33 mouse cellular contexts compared by ENCODE assay signal in genomic region chr9:70039597-70040385, GRCm38 (mm10). TPM values are rescaled to one million over a fixed set of nuclear protein-coding genes. Genes with fewer than 3 reads are reported as not detected.
DNase-seq lines count a peak whose midpoint lies in the region; ATAC-seq and TF ChIP-seq lines count a peak whose summit lies in the region.
"Had no signal": no experiment of that assay in that cellular context is flagged by ENCODE, and none has a peak within 500 bp of the region (broad histone marks: within the 10 kb centered on the region; RNA-seq: fewer than 3 reads in every experiment).

No protein-coding gene starts in this region.

- TF ChIP-seq POLR2A in thymus, adult 2 months (IDR thresholded peaks at IDR 0.05; ENCODE audit: control insufficient read depth, extremely low read depth, insufficient read depth, low read length, poor library complexity): no peak

- H3K4me1 ChIP-seq in thymus, adult 2 months (replicated peaks; ENCODE audit: control insufficient read depth, insufficient read depth, low read length): peaks cover 9% of the 10 kb centered on the region
- H3K4me1 ChIP-seq in midbrain, embryonic 10.5 days: no peaks in the 10 kb centered on the region
- H3K4me1 ChIP-seq: forebrain, embryonic 13.5 days; hindbrain, embryonic 13.5 days; limb, embryonic 12.5 days; neural tube, embryonic 12.5 days; stomach, embryonic 15.5 days had no signal

- no peak overlapping the region for H3K4me3 ChIP-seq in thymus, adult 2 months (ENCODE audit: control insufficient read depth, insufficient read depth, low read length)
- no peak overlapping the region for H3K4me3 ChIP-seq in midbrain, embryonic 10.5 days
- H3K4me3 ChIP-seq: forebrain, embryonic 13.5 days; hindbrain, embryonic 13.5 days; limb, embryonic 12.5 days; liver, embryonic 15.5 days; neural tube, embryonic 12.5 days; stomach, embryonic 15.5 days had no signal

- H3K27me3 ChIP-seq in thymus, adult 2 months (ENCODE audit: control insufficient read depth, insufficient read depth, low read length): no peaks in the 10 kb centered on the region
- no peaks in the 10 kb centered on the region for H3K27me3 ChIP-seq in midbrain, embryonic 10.5 days (ENCODE audit: low read depth, poor library complexity, severe bottlenecking)
- H3K27me3 ChIP-seq: forebrain, embryonic 13.5 days; hindbrain, embryonic 13.5 days; limb, embryonic 12.5 days; neural tube, embryonic 12.5 days; stomach, embryonic 15.5 days had no signal

- no peak overlapping the region for H3K27ac ChIP-seq in thymus, adult 2 months (ENCODE audit: control insufficient read depth, insufficient read depth, low read length)
- H3K27ac ChIP-seq in midbrain, embryonic 10.5 days (replicated peaks): no peak overlapping the region
- H3K27ac ChIP-seq: forebrain, embryonic 13.5 days; hindbrain, embryonic 13.5 days; kidney, postnatal 0 days; limb, embryonic 12.5 days; liver, embryonic 15.5 days; neural tube, embryonic 12.5 days; stomach, embryonic 15.5 days had no signal

- H3K9me3 ChIP-seq in midbrain, embryonic 10.5 days (replicated peaks): no peaks in the 10 kb centered on the region
- H3K9me3 ChIP-seq: forebrain, embryonic 13.5 days; G1E; hindbrain, embryonic 13.5 days; limb, embryonic 12.5 days; liver, embryonic 15.5 days; neural tube, embryonic 12.5 days; stomach, embryonic 15.5 days had no signal

- no peak for TF ChIP-seq CTCF in thymus, adult 2 months (IDR thresholded peaks at IDR 0.05; ENCODE audit: borderline replicate concordance, control insufficient read depth, extremely low read depth, insufficient read depth, low read length, poor library complexity)

- peak; percentile 32 for ATAC-seq in inflammation-experienced regulatory T-cells, adult 6 months
- no peak for ATAC-seq in granulocyte monocyte progenitor cell, adult 5-6 weeks (replicated peaks; ENCODE audit: poor library complexity, severe bottlenecking)
- ATAC-seq: forebrain, embryonic 13.5 days; midbrain, embryonic 16.5 days had no signal

- peak; percentile 23 for DNase-seq in thymus, adult 2 months
- DNase-seq in thymus, postnatal 4 days: no peak
- DNase-seq in thymus, postnatal 0 days (ENCODE audit: low spot score): peak; percentile 70
- no peak for DNase-seq in kidney, postnatal 36 days
- no peak for DNase-seq in midbrain, embryonic 10.5 days (ENCODE audit: low spot score)
- DNase-seq: adrenal gland, postnatal 14 days; cerebellum, adult 11 months; cerebellum, adult 9-10 months; cerebellum, postnatal 36 days; gastrocnemius, postnatal 25 days; heart, adult 18-20 months; heart, postnatal 36 days; kidney, adult 8-10 months; layer of hippocampus, adult 9-11 months; lung, embryonic 14.5 days; lung, postnatal 14 days; right cerebral cortex, postnatal 14 days had no signal

- no peaks in the 10 kb centered on the region for H3K36me3 ChIP-seq in thymus, adult 2 months (ENCODE audit: control insufficient read depth, insufficient read depth, low read length)
- H3K36me3 ChIP-seq in midbrain, embryonic 10.5 days: no peaks in the 10 kb centered on the region
- H3K36me3 ChIP-seq: G1E; hindbrain, embryonic 13.5 days; limb, embryonic 12.5 days; liver, embryonic 15.5 days; neural tube, embryonic 12.5 days; stomach, embryonic 15.5 days had no signal

- 49% methylated on average over 6 of the region's 6 CpGs for WGBS in thymus, adult 2 months
- 89% methylated on average over 6 of the region's 6 CpGs for WGBS in midbrain, embryonic 10.5 days

RNA-seq across cellular contexts. Expression of gene Gcnt3, which starts 1.9 kb away (rescaled TPM):
- polyA plus RNA-seq in thymus, adult 2 months (2012; rRNA removed): 0.04 TPM in 1 of 2 replicates, not detected in the other
- not detected for polyA plus RNA-seq in inflammation-experienced regulatory T-cells, adult 6 months (2017; shearing (Covaris generic))
- 0.08 and 0.10 TPM in 2 replicates for polyA plus RNA-seq in thymus, postnatal 0 days (2015; fragmentation: Nextera tagmentation; extraction: Ambion mirVana)
- not detected in 2 replicates for polyA plus RNA-seq in midbrain, embryonic 10.5 days (2016; fragmentation: Nextera tagmentation; extraction: Ambion mirVana)
- total RNA-seq in granulocyte monocyte progenitor cell, adult 5-6 weeks (2014; fragmentation: Nextera tagmentation): not detected in 2 replicates
- total RNA-seq in granulocyte monocyte progenitor cell, adult 5-6 weeks (2017): not detected in 2 replicates
- total RNA-seq: adrenal gland, postnatal 14 days; gastrocnemius, postnatal 25 days; heart, adult 18-20 months; heart, postnatal 36 days; left cerebral cortex, postnatal 14 days; megakaryocyte progenitor cell, adult 5-6 weeks had no signal
- polyA plus RNA-seq: embryonic facial prominence, embryonic 11.5 days; forebrain, embryonic 13.5 days; G1E; heart, embryonic 11.5 days; hindbrain, embryonic 13.5 days; limb, embryonic 12.5 days; liver, embryonic 15.5 days; midbrain, embryonic 11.5 days; midbrain, embryonic 16.5 days; neural tube, embryonic 12.5 days had no signal

RNA-seq across cellular contexts. Expression of gene Gtf2a2, which starts 27.4 kb away (rescaled TPM):
- polyA plus RNA-seq in thymus, adult 2 months (2012; rRNA removed): 48.1 and 53.5 TPM in 2 replicates
- polyA plus RNA-seq in inflammation-experienced regulatory T-cells, adult 6 months (2017; shearing (Covaris generic)): 100 to 1,000 TPM; 150 to 200 (median 179) TPM
- 256 and 279 TPM in 2 replicates for polyA plus RNA-seq in thymus, postnatal 0 days (2015; fragmentation: Nextera tagmentation; extraction: Ambion mirVana)
- 200 TPM in 2 replicates for polyA plus RNA-seq in midbrain, embryonic 10.5 days (2016; fragmentation: Nextera tagmentation; extraction: Ambion mirVana)
- 92.2 and 108 TPM in 2 replicates for total RNA-seq in granulocyte monocyte progenitor cell, adult 5-6 weeks (2014; fragmentation: Nextera tagmentation)
- total RNA-seq in granulocyte monocyte progenitor cell, adult 5-6 weeks (2017): 102 and 108 TPM in 2 replicates

RNA-seq across cellular contexts. Expression of gene Bnip2, which starts 50.5 kb away (rescaled TPM):
- 37.6 and 47.0 TPM in 2 replicates for polyA plus RNA-seq in thymus, adult 2 months (2012; rRNA removed)
- polyA plus RNA-seq in inflammation-experienced regulatory T-cells, adult 6 months (2017; shearing (Covaris generic)): 10 to 100 TPM; 35.8 to 59.1 (median 36.0) TPM
- 94.6 and 95.3 TPM in 2 replicates for polyA plus RNA-seq in thymus, postnatal 0 days (2015; fragmentation: Nextera tagmentation; extraction: Ambion mirVana)
- polyA plus RNA-seq in midbrain, embryonic 10.5 days (2016; fragmentation: Nextera tagmentation; extraction: Ambion mirVana): 102 and 106 TPM in 2 replicates
- 92.4 and 110 TPM in 2 replicates for total RNA-seq in granulocyte monocyte progenitor cell, adult 5-6 weeks (2014; fragmentation: Nextera tagmentation)
- 108 and 140 TPM in 2 replicates for total RNA-seq in granulocyte monocyte progenitor cell, adult 5-6 weeks (2017)

Comparison
In these comparisons a context has a peak if more than half of its experiments do, and no peak if none do; other contexts are left out.
1. DNase-seq: peak in thymus, adult 2 months (single experiment) and thymus, postnatal 0 days (single experiment); none in thymus, postnatal 4 days (single experiment), kidney, postnatal 36 days (0 of 2) and midbrain, embryonic 10.5 days (single experiment).